Mouse (Mus musculus): ENCODE measurements at regions not wholly inside any gene's neighbourhood (a gene's known extent, or its start where the extent isn't known, plus 50 kb on each side); places are given as distances from the start of the nearest gene placed in this dataset.

- TF ChIP-seq CTCF (conservative IDR thresholded peaks at IDR 0.05 in 1 of 2, IDR thresholded peaks at IDR 0.05 in 1 of 2; ENCODE audit: low read depth in 2 of 2, low read length in 2 of 2) (no peak), POLR2A (IDR thresholded peaks at IDR 0.05; ENCODE audit: low read depth, low read length) (no peak), RCOR1 (conservative IDR thresholded peaks at IDR 0.05; ENCODE audit: low read depth, low read length) (no peak), EP300 (IDR thresholded peaks at IDR 0.05; ENCODE audit: low read length) (peak; percentile 41; the same call in 1 of the 2 replicates), MAFK (IDR thresholded peaks at IDR 0.05; ENCODE audit: insufficient replicate concordance, low read length) (no peak), E2F4 (IDR thresholded peaks at IDR 0.05; ENCODE audit: insufficient replicate concordance, low read depth, low read length) (no peak), CHD1 (IDR thresholded peaks at IDR 0.05; ENCODE audit: low read depth, low read length) (no peak)
These were observed 107.5 kb upstream of the Syt13 start for GRCm38 (mm10) chr2:92807404-92807803.
